Mouse (Mus musculus): ENCODE measurements around the gene Ctnna3. TPM values are rescaled to one million over a fixed set of nuclear protein-coding genes. Genes with fewer than 3 reads are reported as not detected.

The Ctnna3 gene
- polyA plus RNA-seq, 1 experiment = 1.2 TPM

- H3K27ac ChIP-seq (ENCODE audit: control insufficient read depth, insufficient read depth, low read depth, low read length, poor library complexity) = no peak overlapping the region
- H3K4me1 ChIP-seq (ENCODE audit: control insufficient read depth, insufficient read depth, low read length) = no peaks in the 10 kb centered on the region
- H3K4me3 ChIP-seq (replicated peaks; ENCODE audit: control insufficient read depth, low read depth, low read length) = no peak overlapping the region
- TF ChIP-seq POLR2A (IDR thresholded peaks at IDR 0.05; ENCODE audit: borderline replicate concordance, control insufficient read depth, low read depth, low read length) (no peak), CTCF (IDR thresholded peaks at IDR 0.05; ENCODE audit: control insufficient read depth, insufficient read depth, low read length) (no peak)
- 23% methylated on average over 8 of the region's 8 CpGs for WGBS
Observed at GRCm38 (mm10) chr10:63455110-63455878, 25.4 kb downstream of the Ctnna3 start.

- TF ChIP-seq POLR2A (IDR thresholded peaks at IDR 0.05; ENCODE audit: borderline replicate concordance, control insufficient read depth, low read depth, low read length) (no peak), CTCF (IDR thresholded peaks at IDR 0.05; ENCODE audit: control insufficient read depth, insufficient read depth, low read length) (no peak)
- 78% methylated on average over 17 of the region's 17 CpGs for WGBS
Observed at GRCm38 (mm10) chr10:63457292-63458128, 27.6 kb downstream of the Ctnna3 start.

GRCm38 (mm10) chr10:63460935-63461334 lies 31.0 kb downstream of the Ctnna3 start:
- no peak overlapping the region for H3K27ac ChIP-seq (ENCODE audit: control insufficient read depth, insufficient read depth, low read depth, low read length, poor library complexity)
- H3K4me3 ChIP-seq (replicated peaks; ENCODE audit: control insufficient read depth, low read depth, low read length) = no peak overlapping the region
- no peak for TF ChIP-seq CTCF (IDR thresholded peaks at IDR 0.05; ENCODE audit: control insufficient read depth, insufficient read depth, low read length)
- H3K4me1 ChIP-seq (ENCODE audit: control insufficient read depth, insufficient read depth, low read length) = no peaks in the 10 kb centered on the region
- 68% methylated on average over 5 of the region's 5 CpGs for WGBS

More at GRCm38 (mm10) chr10:63457292-63458128, 27.6 kb downstream of the Ctnna3 start:
- no peaks in the 10 kb centered on the region for H3K4me1 ChIP-seq (ENCODE audit: control insufficient read depth, insufficient read depth, low read length)
- H3K27ac ChIP-seq (ENCODE audit: control insufficient read depth, insufficient read depth, low read depth, low read length, poor library complexity) = no peak overlapping the region
- H3K4me3 ChIP-seq (replicated peaks; ENCODE audit: control insufficient read depth, low read depth, low read length) = no peak overlapping the region

- H3K4me3 ChIP-seq (replicated peaks; ENCODE audit: control insufficient read depth, low read depth, low read length) = no peak overlapping the region
- H3K27ac ChIP-seq (ENCODE audit: control insufficient read depth, insufficient read depth, low read depth, low read length, poor library complexity) = no peak overlapping the region
- TF ChIP-seq CTCF (IDR thresholded peaks at IDR 0.05; ENCODE audit: control insufficient read depth, insufficient read depth, low read length) (no peak), POLR2A (IDR thresholded peaks at IDR 0.05; ENCODE audit: borderline replicate concordance, control insufficient read depth, low read depth, low read length) (no peak)
- H3K4me1 ChIP-seq (ENCODE audit: control insufficient read depth, insufficient read depth, low read length) = no peaks in the 10 kb centered on the region
- 78% methylated on average over 6 of the region's 6 CpGs for WGBS
Observed at GRCm38 (mm10) chr10:63472473-63472872, 42.6 kb downstream of the Ctnna3 start.

GRCm38 (mm10) chr10:63476167-63476647 lies 46.3 kb downstream of the Ctnna3 start:
- TF ChIP-seq POLR2A (IDR thresholded peaks at IDR 0.05; ENCODE audit: borderline replicate concordance, control insufficient read depth, low read depth, low read length) = no peak
- no peak for TF ChIP-seq CTCF (IDR thresholded peaks at IDR 0.05; ENCODE audit: control insufficient read depth, insufficient read depth, low read length)
- Histone ChIP-seq H3K27ac (ENCODE audit: control insufficient read depth, insufficient read depth, low read depth, low read length, poor library complexity) (no peak overlapping the region), H3K4me1 (ENCODE audit: control insufficient read depth, insufficient read depth, low read length) (no peaks in the 10 kb centered on the region), H3K4me3 (replicated peaks; ENCODE audit: control insufficient read depth, low read depth, low read length) (no peak overlapping the region)
- 31% methylated on average over 10 of the region's 10 CpGs for WGBS

- Histone ChIP-seq H3K27ac (ENCODE audit: control insufficient read depth, insufficient read depth, low read depth, low read length, poor library complexity) (no peak overlapping the region), H3K4me1 (ENCODE audit: control insufficient read depth, insufficient read depth, low read length) (no peaks in the 10 kb centered on the region), H3K4me3 (replicated peaks; ENCODE audit: control insufficient read depth, low read depth, low read length) (no peak overlapping the region)
- WGBS = 20% methylated on average over 2 of the region's 2 CpGs
- TF ChIP-seq CTCF (IDR thresholded peaks at IDR 0.05; ENCODE audit: control insufficient read depth, insufficient read depth, low read length) = no peak
- TF ChIP-seq POLR2A (IDR thresholded peaks at IDR 0.05; ENCODE audit: borderline replicate concordance, control insufficient read depth, low read depth, low read length) = no peak
Observed at GRCm38 (mm10) chr10:63478946-63479345, 49.0 kb downstream of the Ctnna3 start.

- Histone ChIP-seq H3K27ac (ENCODE audit: control insufficient read depth, insufficient read depth, low read depth, low read length, poor library complexity) (no peak overlapping the region), H3K4me1 (ENCODE audit: control insufficient read depth, insufficient read depth, low read length) (no peaks in the 10 kb centered on the region), H3K4me3 (replicated peaks; ENCODE audit: control insufficient read depth, low read depth, low read length) (no peak overlapping the region)
- no peak for TF ChIP-seq CTCF (IDR thresholded peaks at IDR 0.05; ENCODE audit: control insufficient read depth, insufficient read depth, low read length)
- no peak for TF ChIP-seq POLR2A (IDR thresholded peaks at IDR 0.05; ENCODE audit: borderline replicate concordance, control insufficient read depth, low read depth, low read length)
- 46% methylated on average over 5 of the region's 5 CpGs for WGBS
Observed at GRCm38 (mm10) chr10:63480066-63480465, 50.2 kb downstream of the Ctnna3 start.

- no peaks in the 10 kb centered on the region for H3K4me1 ChIP-seq (ENCODE audit: control insufficient read depth, insufficient read depth, low read length)
- H3K4me3 ChIP-seq (replicated peaks; ENCODE audit: control insufficient read depth, low read depth, low read length) = no peak overlapping the region
- TF ChIP-seq POLR2A (IDR thresholded peaks at IDR 0.05; ENCODE audit: borderline replicate concordance, control insufficient read depth, low read depth, low read length) (no peak), CTCF (IDR thresholded peaks at IDR 0.05; ENCODE audit: control insufficient read depth, insufficient read depth, low read length) (no peak)
- WGBS = 85% methylated on average over 7 of the region's 7 CpGs
- no peak overlapping the region for H3K27ac ChIP-seq (ENCODE audit: control insufficient read depth, insufficient read depth, low read depth, low read length, poor library complexity)
Observed at GRCm38 (mm10) chr10:63488346-63488745, 58.4 kb downstream of the Ctnna3 start.

Measured in bone marrow, adult 2 months (tissue).